Comparison of ENCODE assay signal across 12 mouse cellular contexts in genomic region chr3:95521168-95521567, GRCm38 (mm10). TPM values are rescaled to one million over a fixed set of nuclear protein-coding genes. Genes with fewer than 3 reads are reported as not detected.
DNase-seq lines count a peak whose midpoint lies in the region; ATAC-seq and TF ChIP-seq lines count a peak whose summit lies in the region.
"Had no signal": no experiment of that assay in that cellular context is flagged by ENCODE, and none has a peak within 500 bp of the region (broad histone marks: within the 10 kb centered on the region; RNA-seq: fewer than 3 reads in every experiment).

No protein-coding gene starts in this region.

- DNase-seq in liver, adult 2 months (ENCODE audit: extremely low read depth, low read depth, low spot score), result peak; percentile 33
- no peak for DNase-seq in liver
- peak; percentile 77 for DNase-seq in MEL-GATA-1-ER (ENCODE audit: extremely low read depth, low read depth)
- no peak for DNase-seq in liver, embryonic 13.5 days
- DNase-seq in left cerebral cortex, postnatal 36 days (ENCODE audit: low spot score in 2 of 2), result no peak
- no peak for DNase-seq in hindbrain, embryonic 11.5 days (ENCODE audit: low spot score)
- DNase-seq: adrenal gland, postnatal 14 days; lung, embryonic 14.5 days; right cerebral cortex, postnatal 25 days had no signal

- no peaks in the 10 kb centered on the region for H3K36me3 ChIP-seq in liver, adult 2 months (ENCODE audit: control insufficient read depth, insufficient read depth, low read length)
- no peaks in the 10 kb centered on the region for H3K36me3 ChIP-seq in liver, embryonic 13.5 days
- no peaks in the 10 kb centered on the region for H3K36me3 ChIP-seq in hindbrain, embryonic 11.5 days (ENCODE audit: control insufficient read depth, insufficient read depth, low read length)

- H3K9me3 ChIP-seq in liver, embryonic 13.5 days (replicated peaks), result no peaks in the 10 kb centered on the region
- H3K9me3 ChIP-seq in hindbrain, embryonic 11.5 days (ENCODE audit: control insufficient read depth, low read length), result no peaks in the 10 kb centered on the region

- ATAC-seq in liver, embryonic 13.5 days (ENCODE audit: low read depth), result no peak
- ATAC-seq in monocyte, adult 5-6 weeks (replicated peaks; ENCODE audit: insufficient number of reproducible peaks, low FRiP score, low TSS enrichment, poor library complexity, severe bottlenecking), result peak; percentile 69
- no peak for ATAC-seq in hindbrain, embryonic 11.5 days (ENCODE audit: low FRiP score)
- ATAC-seq: hindbrain, postnatal 0 days had no signal

- H3K79me2 ChIP-seq in liver, adult 2 months (ENCODE audit: control insufficient read depth, insufficient read depth, low read length), result no peaks in the 10 kb centered on the region

- no peaks in the 10 kb centered on the region for H3K27me3 ChIP-seq in liver, adult 2 months (ENCODE audit: control insufficient read depth, insufficient read depth, low read length)
- no peaks in the 10 kb centered on the region for H3K27me3 ChIP-seq in liver, embryonic 13.5 days
- H3K27me3 ChIP-seq in hindbrain, embryonic 11.5 days (ENCODE audit: control insufficient read depth, insufficient read depth, low read length), result no peaks in the 10 kb centered on the region

- H3K4me1 ChIP-seq in liver, adult 2 months (ENCODE audit: control insufficient read depth, insufficient read depth, low read length), result peaks cover 3% of the 10 kb centered on the region; the same call in 1 of the 2 replicates
- peaks cover 88% of the 10 kb centered on the region for H3K4me1 ChIP-seq in liver, embryonic 13.5 days (replicated peaks)
- H3K4me1 ChIP-seq in hindbrain, embryonic 11.5 days (replicated peaks; ENCODE audit: control insufficient read depth, insufficient read depth, low read length), result no peaks in the 10 kb centered on the region

- 88% methylated on average over 10 of the region's 10 CpGs for WGBS in liver, adult 2 months
- WGBS in liver, embryonic 13.5 days (ENCODE audit: insufficient replicate concordance), result 46% methylated on average over 10 of the region's 10 CpGs
- 90% methylated on average over 10 of the region's 10 CpGs for WGBS in hindbrain, embryonic 11.5 days

- no peak for TF ChIP-seq CTCF in liver, adult 2 months (IDR thresholded peaks at IDR 0.05; ENCODE audit: low read depth, low read length)

- H3K4me2 ChIP-seq in liver, embryonic 13.5 days, result no peak overlapping the region
- H3K4me2 ChIP-seq in hindbrain, embryonic 11.5 days (replicated peaks; ENCODE audit: low read depth, low read length), result no peak overlapping the region
- H3K4me2 ChIP-seq: lung, embryonic 14.5 days had no signal

- intact Hi-C loops in left cerebral cortex, postnatal 36 days (cut with DNase I), result no loop called here

- no peak overlapping the region for H3K9ac ChIP-seq in liver, adult 2 months (ENCODE audit: low read depth, low read length)
- peak overlapping the region; percentile 62 for H3K9ac ChIP-seq in liver, embryonic 13.5 days
- no peak overlapping the region for H3K9ac ChIP-seq in hindbrain, embryonic 11.5 days (ENCODE audit: low read depth, low read length)
- H3K9ac ChIP-seq: lung, embryonic 14.5 days had no signal

- H3K27ac ChIP-seq in liver, adult 2 months (replicated peaks; ENCODE audit: insufficient read depth, low read depth, low read length), result no peak overlapping the region
- H3K27ac ChIP-seq in liver, embryonic 13.5 days, result peak overlapping the region; percentile 88
- no peak overlapping the region for H3K27ac ChIP-seq in hindbrain, embryonic 11.5 days (ENCODE audit: low read depth, low read length)
- H3K27ac ChIP-seq: hindbrain, postnatal 0 days had no signal

- no peak for TF ChIP-seq POLR2A in liver, adult 2 months (IDR thresholded peaks at IDR 0.05; ENCODE audit: extremely low read depth, insufficient read depth, low read length)

- H3K4me3 ChIP-seq in liver, adult 2 months (ENCODE audit: insufficient read depth, low read depth, low read length), result no peak overlapping the region
- no peak overlapping the region for H3K4me3 ChIP-seq in liver, embryonic 13.5 days (replicated peaks)
- no peak overlapping the region for H3K4me3 ChIP-seq in hindbrain, embryonic 11.5 days (ENCODE audit: low read depth, low read length)

RNA-seq across cellular contexts. Expression of gene Ctss, which starts 5.4 kb away (rescaled TPM):
- 60.6 and 77.4 TPM in 2 replicates for total RNA-seq in liver, adult 2 months (2014; rRNA removed)
- polyA plus RNA-seq in liver, adult 2 months (2012; rRNA removed), result 9.1 and 13.5 TPM in 2 replicates
- polyA plus RNA-seq in liver, embryonic 13.5 days (2015; fragmentation: Nextera tagmentation; extraction: Ambion mirVana), result 19.8 and 20.8 TPM in 2 replicates
- total RNA-seq in monocyte, adult 5-6 weeks (2017), result 2,267 to 4,734 TPM (median 3,937 TPM) in 3 replicates
- 10 to 100 TPM; 55.6 to 57.8 TPM for total RNA-seq in left cerebral cortex, postnatal 36 days (2021)
- 11.3 and 12.3 TPM in 2 replicates for polyA plus RNA-seq in hindbrain, embryonic 11.5 days (2014; fragmentation: Nextera tagmentation; extraction: Ambion mirVana)

RNA-seq across cellular contexts. Expression of gene Ctsk, which starts 22.1 kb away (rescaled TPM):
- total RNA-seq in liver, adult 2 months (2014; rRNA removed), result 0.81 and 1.3 TPM in 2 replicates
- polyA plus RNA-seq in liver, adult 2 months (2012; rRNA removed), result 0.09 and 0.60 TPM in 2 replicates
- 1.7 and 1.9 TPM in 2 replicates for polyA plus RNA-seq in liver, embryonic 13.5 days (2015; fragmentation: Nextera tagmentation; extraction: Ambion mirVana)
- total RNA-seq in monocyte, adult 5-6 weeks (2017), result 0.19 to 0.87 TPM (median 0.75 TPM) in 3 replicates
- 1 to 10 TPM; 4.8 to 6.9 TPM for total RNA-seq in left cerebral cortex, postnatal 36 days (2021)
- polyA plus RNA-seq in hindbrain, embryonic 11.5 days (2014; fragmentation: Nextera tagmentation; extraction: Ambion mirVana), result 10.3 and 10.9 TPM in 2 replicates

RNA-seq across cellular contexts. Expression of gene Hormad1, which starts 38.3 kb away (rescaled TPM):
- total RNA-seq in liver, adult 2 months (2014; rRNA removed), result not detected in 2 replicates
- polyA plus RNA-seq in liver, adult 2 months (2012; rRNA removed), result not detected in 2 replicates
- polyA plus RNA-seq in liver, embryonic 13.5 days (2015; fragmentation: Nextera tagmentation; extraction: Ambion mirVana), result 0.12 TPM in 1 of 2 replicates, not detected in the other
- total RNA-seq in monocyte, adult 5-6 weeks (2017), result not detected in 3 replicates
- total RNA-seq in left cerebral cortex, postnatal 36 days (2021), result not detected
- polyA plus RNA-seq in hindbrain, embryonic 11.5 days (2014; fragmentation: Nextera tagmentation; extraction: Ambion mirVana), result not detected in 2 replicates
- total RNA-seq: adrenal gland, postnatal 14 days; hindbrain, postnatal 0 days had no signal
- polyA plus RNA-seq: hindbrain, postnatal 0 days; lung, embryonic 14.5 days; urinary bladder, adult 2 months had no signal

Comparison
In these comparisons a context has a peak if more than half of its experiments do, and no peak if none do; other contexts are left out.
1. DNase-seq: peak in liver, adult 2 months (single experiment) and MEL-GATA-1-ER (single experiment); none in liver (single experiment), liver, embryonic 13.5 days (single experiment), left cerebral cortex, postnatal 36 days (0 of 2) and hindbrain, embryonic 11.5 days (single experiment).
2. RNA of gene Ctss, which starts 5.4 kb away (total RNA-seq): 2,267 to 4,734 TPM in monocyte, adult 5-6 weeks; 60.6 to 77.4 TPM in liver, adult 2 months and 55.6 to 57.8 TPM in left cerebral cortex, postnatal 36 days; every median in the first group is over 10 times any median in the second.